Mouse (Mus musculus) brain, embryonic 18.5 days (tissue): ENCODE data around the gene Txndc17.
"Not testable (repeated sequence)": the region's sequence is repeated elsewhere in the genome, so short reads cannot be mapped to it uniquely, and the experiment has no call there.

Experiments
- DNase-seq: peaks from one replicate; pipeline ENCODE4 v3.0.0-alpha.2; 2012; ENCODE audit warnings: low read depth, low spot score

The Txndc17 gene

GRCm38 (mm10) chr11:72207204-72207833 lies at the start of gene Txndc17, which contains the start of gene 4933427D14Rik:
Gene Txndc17 (plus strand): TSS chr11:72207547.
Gene 4933427D14Rik (minus strand): TSS chr11:72207459.
- DNase-seq, result peak; percentile 69

GRCm38 (mm10) chr11:72163198-72163597 lies 44.1 kb upstream of the Txndc17 start:
- DNase-seq, result no peak

GRCm38 (mm10) chr11:72169871-72170270 lies 37.5 kb upstream of the Txndc17 start:
- DNase-seq, result no peak

- not testable (repeated sequence) for DNase-seq
These were observed 35.4 kb upstream of the Txndc17 start for GRCm38 (mm10) chr11:72171906-72172305.

- DNase-seq, result no peak
These were observed 33.8 kb upstream of the Txndc17 start for GRCm38 (mm10) chr11:72173506-72173905.

- no peak for DNase-seq
These were observed 32.6 kb upstream of the Txndc17 start for GRCm38 (mm10) chr11:72174721-72175120.

GRCm38 (mm10) chr11:72175966-72176365 lies 31.4 kb upstream of the Txndc17 start:
- DNase-seq, result no peak

GRCm38 (mm10) chr11:72176553-72176952 lies 30.8 kb upstream of the Txndc17 start:
- no peak for DNase-seq

- DNase-seq, result no peak
These were observed 26.8 kb upstream of the Txndc17 start for GRCm38 (mm10) chr11:72180556-72180955.

- no peak for DNase-seq
These were observed 26.2 kb upstream of the Txndc17 start for GRCm38 (mm10) chr11:72181136-72181535.

GRCm38 (mm10) chr11:72184252-72184651 lies 23.1 kb upstream of the Txndc17 start:
- DNase-seq, result no peak

- no peak for DNase-seq
These were observed 16.5 kb upstream of the Txndc17 start for GRCm38 (mm10) chr11:72190857-72191256.

- no peak for DNase-seq
These were observed 13.1 kb upstream of the Txndc17 start for GRCm38 (mm10) chr11:72194259-72194658.

GRCm38 (mm10) chr11:72196506-72196905 lies 10.8 kb upstream of the Txndc17 start:
- no peak for DNase-seq

- DNase-seq, result no peak
These were observed 3.9 kb upstream of the Txndc17 start for GRCm38 (mm10) chr11:72203440-72203839.

GRCm38 (mm10) chr11:72205256-72205655 lies 2.1 kb upstream of the Txndc17 start:
- DNase-seq, result no peak

- DNase-seq, result no peak
These were observed 775 bp upstream of the Txndc17 start, which contains the start of gene Gm43951 for GRCm38 (mm10) chr11:72206341-72207203. Gene Gm43951 (minus strand): TSS chr11:72206840.

- no peak for DNase-seq
These were observed 559 bp downstream of the Txndc17 start for GRCm38 (mm10) chr11:72207834-72208377.

- DNase-seq, result peak; percentile 91
These were observed 7.5 kb downstream of the Txndc17 start for GRCm38 (mm10) chr11:72214591-72215409.

GRCm38 (mm10) chr11:72215410-72215797 lies 8.1 kb downstream of the Txndc17 start, which contains the start of gene Med31:
Gene Med31 (minus strand): TSS chr11:72215592.
- DNase-seq, result peak; percentile 69

- no peak for DNase-seq
These were observed 9.8 kb downstream of the Txndc17 start for GRCm38 (mm10) chr11:72217116-72217515.
